Mouse (Mus musculus): ENCODE data around the gene Zfp780b. TPM values are rescaled to one million over a fixed set of nuclear protein-coding genes. Genes with fewer than 3 reads are reported as not detected.

Zfp780b gene
- 10 to 100 TPM; 15.1 to 16.9 TPM for total RNA-seq (2023)

GRCm38 (mm10) chr7:27978683-27979528, at the start of gene Zfp780b:
TSS of gene Zfp780b (minus strand) at chr7:27979171.

GRCm38 (mm10) chr7:28013549-28014444, 34.8 kb upstream of the Zfp780b start, which contains the start of gene Zfp850:
TSS of gene Zfp850 (minus strand) at chr7:28014115.

DNA sequence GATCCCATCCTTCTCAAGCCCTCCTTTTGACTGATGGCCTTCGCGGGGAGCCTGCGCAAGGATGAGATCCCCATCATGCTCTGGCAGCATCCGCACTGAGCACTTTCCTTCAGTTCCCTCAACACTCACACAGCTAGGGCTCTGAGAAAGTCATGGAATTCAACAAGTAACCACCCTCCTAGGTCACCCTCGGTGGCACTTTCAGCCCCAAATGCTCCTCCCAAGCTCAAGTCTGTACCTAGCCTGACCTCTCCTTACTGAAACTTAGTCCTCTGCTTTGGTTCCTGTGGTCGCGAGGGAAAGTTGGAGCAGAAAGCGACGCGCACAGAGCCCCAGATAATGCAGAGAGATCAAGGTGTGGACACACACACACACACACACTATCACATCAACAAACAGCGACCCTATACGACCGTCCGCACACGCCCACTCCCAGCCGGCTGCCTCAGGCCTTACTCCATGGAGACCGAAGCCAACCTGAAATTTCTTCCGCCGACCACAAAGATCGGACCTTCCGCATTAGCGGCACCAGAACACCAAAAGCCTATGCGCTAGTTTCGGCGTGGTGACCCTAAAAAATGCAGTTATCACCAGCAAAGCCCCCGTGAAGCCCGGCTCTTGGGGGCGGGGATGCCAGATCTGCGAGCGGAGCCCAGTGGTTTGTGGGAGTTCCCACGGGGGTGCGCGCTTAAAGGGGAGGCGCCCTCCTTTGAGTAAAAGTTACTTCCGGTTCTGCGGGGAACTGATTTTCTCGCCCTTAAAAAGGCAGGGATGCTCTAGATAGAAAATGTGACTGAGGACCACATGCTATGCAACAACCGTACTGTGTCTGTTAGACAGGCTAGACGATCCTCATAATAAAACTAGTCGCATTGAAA, 49.9 kb downstream of the Zfp780b start, which contains the start of gene Zfp974:
Zfp974 (minus strand) TSS at position 643 of the 878 bp plus-strand sequence.

Other genes with a start within 250 kb of the Zfp780b start
- gene Zfp60, start 247.8 kb downstream of the Zfp780b start, total RNA-seq (2023), result 10 to 100 TPM; 21.5 to 22.2 TPM
- gene Zfp626, start 172.0 kb downstream of the Zfp780b start, total RNA-seq (2023), result 10 to 100 TPM; 11.0 to 16.7 TPM
- gene Zfp59, start 140.6 kb downstream of the Zfp780b start, total RNA-seq (2023), result 1 to 10 TPM; 5.8 to 7.8 TPM
- 10 to 100 TPM; 14.1 to 14.8 TPM for gene Zfp607a, start 121.6 kb downstream of the Zfp780b start, total RNA-seq (2023)
- gene Zfp974, start 49.7 kb downstream of the Zfp780b start, total RNA-seq (2023), result 10 to 100 TPM; 13.6 to 16.9 TPM
- gene Zfp850, start 34.9 kb upstream of the Zfp780b start, total RNA-seq (2023), result 10 to 100 TPM; 11.2 to 13.1 TPM
- gene Psmc4, start 70.9 kb upstream of the Zfp780b start, total RNA-seq (2023), result 100 to 1,000 TPM; 125 to 128 TPM
- not detected for gene Fcgbp, start 92.1 kb upstream of the Zfp780b start, total RNA-seq (2023)
- gene 9530053A07Rik, start 150.3 kb upstream of the Zfp780b start, total RNA-seq (2023), result not detected
- 100 to 1,000 TPM; 202 to 203 TPM for gene Fbl, start 190.5 kb upstream of the Zfp780b start, total RNA-seq (2023)
- 10 to 100 TPM; 19.6 to 25.0 TPM for gene Dyrk1b, start 200.3 kb upstream of the Zfp780b start, total RNA-seq (2023)